Mouse (Mus musculus): Measurements from ENCODE around the gene Cnga3.

DNA sequence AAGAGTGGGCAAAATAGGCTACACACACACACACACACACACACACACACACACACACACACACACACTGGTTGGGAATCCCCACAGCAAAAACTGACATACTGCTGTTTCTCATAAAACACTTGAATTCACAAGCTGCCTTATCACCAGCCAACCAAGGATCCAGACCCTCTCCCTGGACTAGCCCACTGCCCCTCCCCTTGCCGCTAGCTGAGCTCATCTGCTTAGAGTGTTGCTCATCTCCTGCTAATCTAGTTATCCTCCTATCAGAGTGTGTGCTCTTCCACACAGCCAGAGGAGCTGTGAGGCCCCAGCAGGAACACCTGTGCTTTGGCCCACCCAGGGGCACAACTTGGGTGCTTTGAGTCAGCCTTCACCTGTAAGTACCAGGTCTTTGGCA lies at the start of gene Cnga3:
- no peak for TF ChIP-seq CTCF (IDR thresholded peaks at IDR 0.05; ENCODE audit: control insufficient read depth, insufficient read depth, low read length)
- TF ChIP-seq POLR2A (IDR thresholded peaks at IDR 0.05; ENCODE audit: borderline replicate concordance, control insufficient read depth, low read depth, low read length) = no peak
